Mouse (Mus musculus): ENCODE measurements at regions not wholly inside any gene's neighbourhood (a gene's known extent, or its start where the extent isn't known, plus 50 kb on each side); places are given as distances from the start of the nearest gene placed in this dataset.

GRCm38 (mm10) chr10:37231159-37231558, 92.4 kb upstream of the Marcks start:
- DNase-seq (ENCODE audit: low read depth, low spot score) = no peak

GRCm38 (mm10) chr10:37227889-37228288, 89.2 kb upstream of the Marcks start:
- DNase-seq (ENCODE audit: low read depth, low spot score) = no peak

GRCm38 (mm10) chr10:37221730-37222129, 83.0 kb upstream of the Marcks start:
- DNase-seq (ENCODE audit: low read depth, low spot score) = no peak

GRCm38 (mm10) chr10:37220434-37220833, 81.7 kb upstream of the Marcks start:
- no peak for DNase-seq (ENCODE audit: low read depth, low spot score)

GRCm38 (mm10) chr10:37219936-37220335, 81.2 kb upstream of the Marcks start:
- DNase-seq (ENCODE audit: low read depth, low spot score) = no peak

GRCm38 (mm10) chr10:37219381-37219780, 80.7 kb upstream of the Marcks start:
- DNase-seq (ENCODE audit: low read depth, low spot score) = no peak

- DNase-seq (ENCODE audit: low read depth, low spot score) = no peak
These were observed 75.9 kb upstream of the Marcks start for GRCm38 (mm10) chr10:37214656-37215055.

- no peak for DNase-seq (ENCODE audit: low read depth, low spot score)
These were observed 73.8 kb upstream of the Marcks start for GRCm38 (mm10) chr10:37212350-37213035.

- DNase-seq (ENCODE audit: low read depth, low spot score) = no peak
These were observed 72.6 kb upstream of the Marcks start for GRCm38 (mm10) chr10:37211305-37211704.

- DNase-seq (ENCODE audit: low read depth, low spot score) = no peak
These were observed 71.5 kb upstream of the Marcks start for GRCm38 (mm10) chr10:37210223-37210622.

GRCm38 (mm10) chr10:37206986-37207385, 68.3 kb upstream of the Marcks start:
- no peak for DNase-seq (ENCODE audit: low read depth, low spot score)

GRCm38 (mm10) chr10:37206546-37206945, 67.8 kb upstream of the Marcks start:
- no peak for DNase-seq (ENCODE audit: low read depth, low spot score)

- no peak for DNase-seq (ENCODE audit: low read depth, low spot score)
These were observed 65.0 kb upstream of the Marcks start for GRCm38 (mm10) chr10:37203709-37204108.

GRCm38 (mm10) chr10:37194798-37195453, 56.2 kb upstream of the Marcks start:
- no peak for DNase-seq (ENCODE audit: low read depth, low spot score)

- no peak for DNase-seq (ENCODE audit: low read depth, low spot score)
These were observed 55.5 kb upstream of the Marcks start for GRCm38 (mm10) chr10:37194131-37194797.

- DNase-seq (ENCODE audit: low read depth, low spot score) = no peak
These were observed 53.9 kb upstream of the Marcks start for GRCm38 (mm10) chr10:37192661-37193060.

- DNase-seq (ENCODE audit: low read depth, low spot score) = no peak
These were observed 51.4 kb upstream of the Marcks start for GRCm38 (mm10) chr10:37190092-37190491.

Measured in CD4-positive, CD25-positive, alpha-beta regulatory T cell, adult 2 months (primary cell).